Mouse (Mus musculus): ENCODE results near the gene Noxa1.

DNA sequence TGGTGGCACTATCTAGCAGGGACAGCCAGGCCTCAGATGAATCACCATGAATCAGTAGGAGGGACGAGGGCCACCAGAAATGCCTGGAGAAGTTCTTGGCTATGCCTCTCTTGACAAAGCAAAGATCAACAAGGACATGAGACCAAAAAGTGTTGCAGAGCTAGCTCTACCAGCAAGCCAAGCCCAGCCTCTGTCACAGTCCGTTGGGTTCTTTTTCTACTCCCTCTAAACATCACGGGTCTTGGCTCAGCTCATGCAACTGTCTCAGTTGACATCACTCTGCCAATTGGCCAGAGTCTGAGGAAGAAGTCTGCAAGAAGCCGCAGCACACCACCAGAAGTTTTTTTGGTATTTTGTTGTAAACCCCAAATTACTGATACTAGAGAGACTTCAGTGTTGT is 19.4 kb downstream of the Noxa1 start:
- no peak for TF ChIP-seq CTCF (IDR thresholded peaks at IDR 0.05; ENCODE audit: control insufficient read depth, insufficient read depth, insufficient read length)
- no peak for TF ChIP-seq MYOG (IDR thresholded peaks at IDR 0.05; ENCODE audit: control insufficient read depth, extremely low read depth, insufficient read length)
- TF ChIP-seq USF1 (IDR thresholded peaks at IDR 0.05; ENCODE audit: low read depth) = no peak

All from C2C12 (cell line).